Mouse (Mus musculus) heart, embryonic 14.5 days (tissue): ENCODE results near the gene Celsr1. TPM values are rescaled to one million over a fixed set of nuclear protein-coding genes. Genes with fewer than 3 reads are reported as not detected.

Source experiments
- ATAC-seq: fragments of 200-750 bp; cut with Nextera tagmentation; 2 replicates; pipeline ENCODE4 v1.8.0; 2017; ENCODE audit warnings: low read depth, moderate TSS enrichment; ENCODE audit not compliant: insufficient number of reproducible peaks, insufficient read depth, low FRiP score
- H3K27ac ChIP-seq, 2 experiments: fragments of 200-500 bp in 1 of 2; fragments of 300-500 bp in 1 of 2; sonication (generic) in 1 of 2; replicated peaks in 1 of 2; 2 replicates each; pipeline ENCODE4 v1.5.1; 2012 to 2014; ENCODE audit warnings: low read depth in 2 of 2, low read length in 2 of 2, control low read depth in 1 of 2, mild to moderate bottlenecking in 1 of 2, mixed read lengths in 1 of 2; ENCODE audit not compliant: control insufficient read depth in 1 of 2, insufficient read depth in 1 of 2
- H3K27me3 ChIP-seq: fragments of 300-500 bp; sonication (generic); 2 replicates; pipeline ENCODE4 v1.6.1; 2014; ENCODE audit warnings: mild to moderate bottlenecking, low read length, control low read depth; ENCODE audit not compliant: control insufficient read depth, insufficient read depth
- H3K36me3 ChIP-seq: fragments of 300-500 bp; sonication (generic); 2 replicates; pipeline ENCODE4 v1.6.1; 2014; ENCODE audit warnings: mild to moderate bottlenecking, control low read depth, low read length, mixed read lengths; ENCODE audit not compliant: control insufficient read depth, insufficient read depth
- H3K4me1 ChIP-seq, 2 experiments: fragments of 200-500 bp in 1 of 2; fragments of 300-500 bp in 1 of 2; sonication (generic) in 1 of 2; 2 replicates each; pipeline ENCODE4 v1.6.1; 2012 to 2014; ENCODE audit warnings: low read length in 2 of 2, control low read depth in 1 of 2, mixed read lengths in 1 of 2; ENCODE audit not compliant: control insufficient read depth in 2 of 2, insufficient read depth in 2 of 2
- H3K4me2 ChIP-seq: fragments of 300-500 bp; sonication (generic); 2 replicates; pipeline ENCODE4 v1.6.1; 2014; ENCODE audit warnings: mild to moderate bottlenecking, low read length
- H3K4me3 ChIP-seq, 2 experiments: fragments of 200-500 bp in 1 of 2; fragments of 300-500 bp in 1 of 2; sonication (generic) in 1 of 2; 2 replicates each; pipeline ENCODE4 v1.5.1; 2012 to 2014; ENCODE audit warnings: low read length in 2 of 2, mild to moderate bottlenecking in 2 of 2, control low read depth in 1 of 2, low read depth in 1 of 2, moderate library complexity in 1 of 2; ENCODE audit not compliant: control insufficient read depth in 1 of 2, insufficient read depth in 1 of 2
- H3K9ac ChIP-seq: fragments of 300-500 bp; sonication (generic); 2 replicates; pipeline ENCODE4 v1.6.1; 2014; ENCODE audit warnings: mild to moderate bottlenecking, low read length
- H3K9me3 ChIP-seq: fragments of 300-500 bp; sonication (generic); 2 replicates; pipeline ENCODE4 v1.6.1; 2016; ENCODE audit warnings: low read length, control low read depth; ENCODE audit not compliant: control insufficient read depth
- WGBS: fragments of 180-500 bp; shearing (Covaris S2); extraction: QIAGEN DNeasy Blood & Tissue Kit; methylation state at CpG from one replicate; pipeline ENCODE4 v1.1.7; 2014; 5-methylcytosine and 5-hydroxymethylcytosine counted together
- polyA plus RNA-seq: library from polyadenylated mRNA; unstranded; fragments of >200 nt; fragmentation: Nextera tagmentation; extraction: Ambion mirVana; gene quantifications from 2 replicates; pipeline ENCODE4 v1.2.1, GENCODE M21; 2014

The Celsr1 gene
- polyA plus RNA-seq, 1 experiment from 2014 or later: 3.1 TPM

DNA sequence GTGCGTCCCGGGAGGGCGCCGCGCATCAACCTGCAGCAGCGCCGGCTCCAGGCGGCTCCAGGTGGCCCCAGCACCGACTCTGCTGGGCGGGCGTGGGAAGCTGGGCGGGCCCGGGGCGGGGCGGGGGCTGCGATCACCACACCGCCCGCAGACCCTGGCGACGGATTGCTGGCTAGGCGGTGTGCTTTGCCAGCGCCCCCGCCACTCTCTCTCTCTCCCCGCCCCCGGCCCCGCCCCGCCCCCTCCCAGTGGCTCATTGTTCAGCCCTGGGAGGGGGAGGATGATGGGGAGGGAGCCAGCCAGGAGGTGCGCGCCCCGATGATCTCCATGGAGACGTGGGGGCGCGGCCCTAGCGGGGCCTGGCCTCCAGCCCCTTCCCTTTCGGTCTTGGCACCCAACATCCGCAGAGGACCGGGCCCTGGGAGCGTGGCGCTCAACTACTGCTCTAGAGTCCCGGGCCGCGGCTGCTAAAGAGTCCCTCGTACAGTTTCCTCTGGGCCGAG lies 495 bp upstream of the Celsr1 start:
- peak overlapping the region; percentile 87 for H3K4me2 ChIP-seq

DNA sequence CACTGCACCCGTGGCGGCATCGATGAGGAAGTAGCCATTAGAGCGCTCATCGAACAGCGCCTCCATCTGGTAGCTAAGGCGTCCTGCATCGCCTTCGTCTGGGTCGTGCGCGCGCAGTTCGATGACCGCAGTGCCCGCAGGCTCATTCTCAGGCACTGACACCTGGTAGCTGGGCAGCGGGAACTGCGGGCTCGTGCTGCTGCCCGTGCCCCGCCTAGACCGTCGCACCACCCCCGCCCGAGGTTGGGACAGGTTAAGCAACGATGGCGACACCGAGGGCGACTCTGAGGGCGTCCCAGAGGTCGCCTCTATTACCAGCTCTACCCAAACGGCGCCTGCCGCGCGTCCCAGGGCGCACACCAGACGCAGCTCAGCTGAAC lies 776 bp downstream of the Celsr1 start:
- no peak overlapping the region for H3K27ac ChIP-seq

More for the DNA sequence above, 495 bp upstream of the Celsr1 start:
- WGBS: under 1% methylated on average over 35 of the region's 44 CpGs
- Histone ChIP-seq H3K4me3 (peak overlapping the region; percentile 55 to 68), H3K27ac (peak overlapping the region in 1 of 2 experiments; percentile 53; a peak in 2 of 4 replicates), H3K36me3 (peaks cover 12% of the 10 kb centered on the region; the same call in 1 of the 2 replicates), H3K27me3 (peaks cover 22% of the 10 kb centered on the region; the same call in 1 of the 2 replicates), H3K4me1 (peaks cover 8 to 27% of the 10 kb centered on the region in 2 experiments; a peak in 3 of 4 replicates), H3K9me3 (peaks cover 8% of the 10 kb centered on the region; the same call in 1 of the 2 replicates), H3K9ac (peak overlapping the region; percentile 73)
- peak; percentile 75 for ATAC-seq

DNA sequence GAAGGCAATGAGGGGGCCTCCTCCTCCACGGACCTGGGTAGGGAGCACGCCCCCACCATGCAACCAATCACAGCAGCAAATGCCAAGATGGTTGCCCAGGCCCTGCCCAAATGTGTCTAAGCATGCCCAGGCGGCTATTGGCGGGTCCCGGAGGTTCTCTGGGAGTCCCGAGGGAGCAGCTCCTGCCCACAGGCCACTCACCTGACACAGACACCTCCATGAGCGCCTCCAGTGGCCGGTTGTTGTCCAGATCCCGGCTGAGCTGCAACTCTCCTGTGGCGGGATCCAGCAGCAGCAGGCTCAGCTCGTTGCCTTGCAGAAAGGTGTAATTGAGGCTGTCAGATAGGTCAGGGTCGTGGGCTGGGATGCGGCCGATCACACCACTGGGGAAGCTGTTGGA lies 3.6 kb downstream of the Celsr1 start:
- Histone ChIP-seq H3K9ac (no peak overlapping the region), H3K4me2 (no peak overlapping the region), H3K4me1 (peaks cover 8 to 23% of the 10 kb centered on the region in 2 experiments; a peak in 3 of 4 replicates), H3K4me3 (no peak overlapping the region), H3K36me3 (peaks cover 12% of the 10 kb centered on the region; the same call in 1 of the 2 replicates), H3K27me3 (peaks cover 16% of the 10 kb centered on the region; the same call in 1 of the 2 replicates), H3K27ac (no peak overlapping the region), H3K9me3 (peaks cover 8% of the 10 kb centered on the region; the same call in 1 of the 2 replicates)
- ATAC-seq: no peak
- 68% methylated on average over 13 of the region's 14 CpGs for WGBS

More for the DNA sequence above, 776 bp downstream of the Celsr1 start:
- WGBS: under 1% methylated on average over 38 of the region's 38 CpGs
- Histone ChIP-seq H3K9me3 (peaks cover 8% of the 10 kb centered on the region; the same call in 1 of the 2 replicates), H3K4me1 (peaks cover 8 to 25% of the 10 kb centered on the region in 2 experiments; a peak in 3 of 4 replicates), H3K9ac (peak overlapping the region; percentile 73), H3K4me3 (peak overlapping the region; percentile 55 to 68), H3K4me2 (peak overlapping the region; percentile 87), H3K27me3 (peaks cover 18% of the 10 kb centered on the region; the same call in 1 of the 2 replicates), H3K36me3 (peaks cover 12% of the 10 kb centered on the region; the same call in 1 of the 2 replicates)
- no peak for ATAC-seq

DNA sequence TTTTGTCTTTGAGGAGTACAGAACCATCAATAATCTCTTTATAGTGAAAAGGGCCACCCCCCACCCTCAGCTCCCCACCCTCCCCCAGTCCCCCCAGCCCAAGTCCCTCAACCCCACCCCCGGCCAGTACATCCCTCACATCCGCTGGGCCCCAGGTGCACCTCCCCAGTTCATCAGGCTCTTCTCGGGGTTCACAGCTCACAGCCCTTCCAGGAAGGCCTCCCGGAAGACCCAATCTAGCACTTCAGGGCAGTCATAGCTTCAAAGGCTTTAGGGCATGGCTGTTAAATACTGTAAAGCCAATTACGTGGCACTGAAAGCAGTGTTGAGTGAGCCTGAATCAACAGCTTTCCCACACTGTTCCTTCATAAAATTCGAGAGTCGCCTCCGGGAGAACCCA lies 5.7 kb downstream of the Celsr1 start:
- no peak overlapping the region for H3K4me2 ChIP-seq
- peaks cover 5 to 20% of the 10 kb centered on the region in 2 experiments; a peak in 3 of 4 replicates for H3K4me1 ChIP-seq
- no peak for ATAC-seq
- no peak overlapping the region for H3K9ac ChIP-seq
- H3K4me3 ChIP-seq: no peak overlapping the region
- no peak overlapping the region for H3K27ac ChIP-seq
- peaks cover 11% of the 10 kb centered on the region; the same call in 1 of the 2 replicates for H3K27me3 ChIP-seq
- H3K36me3 ChIP-seq: peaks cover 12% of the 10 kb centered on the region; the same call in 1 of the 2 replicates
- peaks cover 8% of the 10 kb centered on the region; the same call in 1 of the 2 replicates for H3K9me3 ChIP-seq
- WGBS: 64% methylated on average over 8 of the region's 8 CpGs

DNA sequence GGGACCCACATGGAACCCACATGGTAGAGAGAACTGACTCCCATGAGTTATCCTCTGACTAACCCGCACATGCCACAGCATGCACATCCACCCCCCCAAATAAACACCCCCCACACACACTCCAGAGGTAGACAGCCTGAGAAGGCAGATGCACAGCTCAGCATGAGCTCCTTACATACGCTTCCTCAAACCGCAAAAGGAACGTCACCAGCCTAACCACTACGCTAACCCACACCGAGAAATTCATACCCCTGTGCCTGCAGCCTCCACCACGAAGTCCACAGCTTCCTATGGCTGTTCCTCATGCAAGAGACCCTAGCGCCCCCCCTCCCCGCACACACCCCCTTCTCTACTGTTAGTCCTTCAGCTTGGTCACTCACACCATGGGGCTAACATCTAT lies 11.6 kb downstream of the Celsr1 start:
- Histone ChIP-seq H3K36me3 (no peaks in the 10 kb centered on the region), H3K27me3 (no peaks in the 10 kb centered on the region), H3K9ac (no peak overlapping the region), H3K4me2 (no peak overlapping the region), H3K4me1 (peaks cover 6 to 22% of the 10 kb centered on the region in 2 experiments; a peak in 3 of 4 replicates), H3K27ac (no peak overlapping the region), H3K9me3 (0 out of 2 replicates have a peak, but pooled peaks cover 6% of the 10 kb centered on the region), H3K4me3 (no peak overlapping the region)
- 75% methylated on average over 9 of the region's 9 CpGs for WGBS
- ATAC-seq: no peak

DNA sequence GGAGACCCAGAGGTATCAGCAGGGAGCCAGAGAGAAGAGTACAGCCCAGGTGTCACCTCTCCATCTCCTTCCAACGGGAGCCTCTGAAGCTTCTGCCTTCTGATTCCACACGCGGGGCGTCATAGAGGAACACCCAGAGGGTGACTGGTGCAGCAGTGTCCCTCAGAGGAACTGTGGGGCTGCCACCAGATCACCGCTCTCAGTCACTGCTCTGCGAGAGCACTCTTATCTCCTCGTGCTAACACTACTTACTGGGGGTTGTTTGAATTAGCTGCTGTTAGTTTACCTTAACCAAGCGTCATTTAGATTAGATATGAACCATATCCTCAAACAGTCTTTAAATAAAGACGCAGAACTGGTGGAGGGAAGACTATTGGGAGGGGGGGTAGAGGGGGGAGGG lies 12.3 kb downstream of the Celsr1 start:
- H3K27me3 ChIP-seq: no peaks in the 10 kb centered on the region
- 3% methylated on average over 9 of the region's 9 CpGs for WGBS
- no peak for ATAC-seq
- no peak overlapping the region for H3K9ac ChIP-seq
- peaks cover 8 to 25% of the 10 kb centered on the region in 2 experiments; a peak in 3 of 4 replicates for H3K4me1 ChIP-seq
- H3K9me3 ChIP-seq: 0 out of 2 replicates have a peak, but pooled peaks cover 6% of the 10 kb centered on the region
- H3K27ac ChIP-seq: no peak overlapping the region
- H3K4me2 ChIP-seq: no peak overlapping the region
- no peak overlapping the region for H3K4me3 ChIP-seq
- no peaks in the 10 kb centered on the region for H3K36me3 ChIP-seq

DNA sequence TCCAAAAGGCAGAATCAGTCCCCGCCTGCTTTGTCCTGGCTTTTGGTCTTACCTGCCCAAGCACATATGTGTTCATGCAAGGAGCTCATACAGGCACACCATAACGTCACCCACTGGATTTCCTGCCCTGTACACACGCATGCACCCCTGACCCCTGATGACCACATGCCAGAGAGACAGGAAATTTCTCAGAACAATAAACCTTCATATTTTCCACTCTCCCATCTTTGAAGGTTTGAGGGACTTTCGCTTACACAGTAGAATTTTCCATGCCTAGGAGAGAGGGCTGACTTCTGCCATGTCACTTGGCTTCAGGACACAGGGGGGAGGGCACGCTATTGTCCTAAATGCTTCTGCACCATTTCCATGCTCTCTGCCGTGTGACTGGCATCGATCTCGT lies 13.6 kb downstream of the Celsr1 start:
- Histone ChIP-seq H3K27me3 (no peaks in the 10 kb centered on the region), H3K4me3 (no peak overlapping the region), H3K27ac (peak overlapping the region in 1 of 2 experiments; percentile 46; a peak in 3 of 4 replicates), H3K9me3 (0 out of 2 replicates have a peak, but pooled peaks cover 6% of the 10 kb centered on the region), H3K36me3 (no peaks in the 10 kb centered on the region), H3K9ac (no peak overlapping the region), H3K4me2 (no peak overlapping the region), H3K4me1 (peaks cover 17 to 34% of the 10 kb centered on the region in 2 experiments)
- 67% methylated on average over 8 of the region's 8 CpGs for WGBS
- no peak for ATAC-seq
